Mouse (Mus musculus): ENCODE results near the gene Gm28729.
"Not testable (repeated sequence)": the region's sequence is repeated elsewhere in the genome, so short reads cannot be mapped to it uniquely, and the experiment has no call there.

Gene Gm28729

DNA sequence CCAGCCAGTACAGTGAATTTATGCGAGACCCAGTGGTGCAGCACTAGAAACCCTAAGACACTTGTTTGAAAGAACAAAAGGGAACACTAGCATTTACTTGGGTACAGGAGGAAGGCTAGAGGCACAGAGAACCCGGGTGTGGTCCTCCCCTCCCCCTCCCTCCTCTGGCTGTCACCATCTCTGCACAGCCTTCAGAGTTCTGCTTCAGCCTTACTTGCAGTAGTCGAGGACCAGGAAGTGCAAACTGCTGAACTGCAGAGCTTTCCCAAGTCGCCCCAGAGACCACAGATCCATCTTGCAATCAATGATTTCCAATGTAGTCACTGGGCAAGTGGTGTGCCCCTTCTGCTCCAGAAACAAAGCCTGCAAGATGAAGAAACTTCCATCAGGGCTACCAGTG lies 7.6 kb downstream of the Gm28729 start:
- DNase-seq = no peak

DNA sequence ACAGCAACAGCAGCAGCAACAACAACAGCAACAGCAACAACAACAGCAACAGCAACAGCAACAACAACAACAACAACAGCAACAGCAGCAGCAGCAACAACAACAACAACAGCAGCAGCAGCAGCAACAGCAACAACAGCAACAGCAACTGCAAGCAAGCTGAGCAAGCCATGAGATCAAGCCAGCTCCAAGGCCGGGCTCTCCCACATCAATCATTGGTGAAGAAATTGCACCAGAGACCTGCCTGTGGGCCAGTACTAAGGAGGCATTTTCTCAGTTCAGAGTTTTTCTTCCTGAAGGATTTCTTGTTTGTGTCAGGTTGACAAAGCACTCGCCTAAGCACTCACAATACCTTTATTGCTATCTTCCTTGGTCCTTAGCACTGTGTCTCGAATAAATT lies 8.3 kb downstream of the Gm28729 start:
- no peak for DNase-seq

DNA sequence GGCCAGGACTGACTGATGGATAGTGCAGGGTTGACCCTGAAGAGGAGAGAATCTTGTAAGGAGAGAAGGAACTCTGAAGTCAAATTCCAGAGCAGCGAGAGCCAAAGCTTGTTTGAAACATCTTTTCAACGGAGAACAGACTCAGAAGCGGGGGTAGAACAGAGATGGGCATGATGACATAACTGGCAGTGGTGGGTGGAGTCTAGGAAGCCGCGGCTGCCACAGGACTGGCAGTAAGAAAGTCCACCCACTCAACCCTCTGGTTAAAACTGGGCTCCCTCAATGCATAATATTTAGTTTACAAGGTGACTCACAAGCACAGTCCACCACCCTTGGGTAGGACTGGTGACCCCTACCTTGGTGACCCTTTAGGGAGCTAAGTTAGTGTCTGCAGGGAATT lies 9.3 kb downstream of the Gm28729 start:
- DNase-seq = peak; percentile 26

DNA sequence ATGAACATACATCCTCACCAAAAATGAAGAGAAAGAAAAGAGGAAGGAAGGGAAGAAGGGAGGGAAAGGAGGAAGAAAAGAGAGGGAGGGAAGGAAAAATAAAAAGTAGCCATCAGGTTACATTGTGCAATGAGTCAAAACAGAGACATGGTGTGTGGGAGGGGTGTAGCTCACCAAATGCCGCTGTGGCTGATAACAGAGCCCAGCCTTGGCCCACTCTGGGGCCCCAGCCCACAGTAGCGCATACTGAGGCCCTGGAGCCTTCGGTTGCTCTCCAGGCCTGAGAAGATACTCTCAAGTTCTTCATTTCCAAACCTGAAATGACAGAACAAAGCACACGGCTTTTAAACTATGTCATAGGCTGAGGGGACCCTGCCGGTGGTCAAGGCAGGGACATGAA lies 10.8 kb downstream of the Gm28729 start:
- no peak for DNase-seq

DNA sequence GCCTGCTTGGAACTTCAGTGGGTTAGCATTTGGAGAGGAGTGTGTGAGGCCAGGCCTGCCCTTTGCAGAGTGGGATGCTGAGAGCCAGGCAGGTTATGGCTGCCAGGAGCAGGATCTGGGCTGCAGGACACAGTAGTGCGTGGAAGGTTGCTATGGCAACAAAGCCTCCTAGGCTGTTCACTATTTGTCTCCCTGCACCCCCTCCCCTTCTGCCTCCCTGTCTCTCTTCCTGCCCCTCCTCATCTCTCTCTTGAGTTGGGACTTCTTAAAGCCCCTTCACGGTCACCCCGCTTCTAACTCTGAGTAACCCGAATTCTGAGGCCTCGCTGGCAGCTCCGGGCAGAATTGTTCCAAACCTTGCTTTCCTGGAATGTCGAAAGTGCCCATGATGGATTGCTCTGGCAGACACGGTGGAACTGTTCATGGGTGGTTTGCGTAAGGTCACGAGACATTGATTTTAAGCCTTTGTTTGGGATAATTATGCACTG lies 19.0 kb downstream of the Gm28729 start:
- peak; percentile 56 for DNase-seq

DNA sequence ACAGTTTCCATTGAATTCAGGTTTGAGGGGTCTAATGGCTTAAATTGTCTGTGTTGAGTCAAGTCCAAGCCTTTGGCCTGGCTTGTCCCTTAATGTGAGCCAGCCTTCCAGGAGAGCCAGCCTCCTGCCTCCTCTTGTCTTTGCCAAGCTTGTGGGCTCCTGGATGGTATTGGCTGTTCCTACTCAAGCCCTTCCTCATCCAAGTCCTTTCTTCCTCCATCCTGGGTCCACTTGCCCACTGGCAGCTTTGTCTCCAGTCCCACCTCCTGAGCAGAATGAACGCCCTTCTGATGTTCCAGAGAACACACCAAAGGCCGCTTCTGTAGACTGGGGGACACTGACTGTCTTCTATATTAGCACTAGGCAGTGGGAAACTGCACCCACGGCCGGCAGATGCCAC lies 19.9 kb downstream of the Gm28729 start:
- no peak for DNase-seq

DNA sequence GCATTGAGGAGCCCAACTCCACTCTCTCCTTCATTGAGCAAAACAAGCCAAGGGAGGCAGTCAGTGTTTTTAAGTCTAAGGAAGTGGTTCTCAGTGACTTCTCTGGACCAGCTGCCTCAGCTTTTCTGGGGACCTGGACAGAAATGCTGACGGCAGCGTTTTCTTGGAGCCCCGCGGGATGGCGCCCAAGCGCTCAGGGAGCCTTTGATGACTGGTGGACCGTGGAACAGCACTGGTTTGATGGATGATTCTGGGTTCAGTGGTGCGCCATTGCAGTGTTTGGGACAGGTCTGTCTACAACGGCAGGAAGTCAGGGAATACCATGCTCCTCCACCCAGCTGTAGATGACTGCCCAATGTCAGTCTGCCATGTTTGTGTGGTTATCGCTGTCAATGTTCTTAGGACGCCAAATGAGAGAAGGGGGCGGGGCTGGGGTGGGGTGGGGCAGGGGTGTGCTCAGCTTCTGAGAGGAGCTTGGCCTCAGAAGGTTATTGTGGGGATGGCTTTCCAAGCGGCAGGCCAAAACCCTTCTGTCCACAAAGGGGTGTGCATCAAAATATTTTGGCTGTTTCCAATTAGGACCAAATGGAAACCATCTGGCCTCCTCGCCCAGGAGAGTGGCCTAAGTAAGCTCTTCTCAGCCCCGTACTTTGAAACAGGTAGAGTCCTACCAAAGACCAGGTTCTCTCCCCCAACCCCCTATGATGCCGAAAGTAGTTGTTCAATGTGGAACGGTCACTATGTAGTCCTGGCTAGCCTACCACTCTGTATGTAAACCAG lies 20.8 kb downstream of the Gm28729 start:
- no peak for DNase-seq

DNA sequence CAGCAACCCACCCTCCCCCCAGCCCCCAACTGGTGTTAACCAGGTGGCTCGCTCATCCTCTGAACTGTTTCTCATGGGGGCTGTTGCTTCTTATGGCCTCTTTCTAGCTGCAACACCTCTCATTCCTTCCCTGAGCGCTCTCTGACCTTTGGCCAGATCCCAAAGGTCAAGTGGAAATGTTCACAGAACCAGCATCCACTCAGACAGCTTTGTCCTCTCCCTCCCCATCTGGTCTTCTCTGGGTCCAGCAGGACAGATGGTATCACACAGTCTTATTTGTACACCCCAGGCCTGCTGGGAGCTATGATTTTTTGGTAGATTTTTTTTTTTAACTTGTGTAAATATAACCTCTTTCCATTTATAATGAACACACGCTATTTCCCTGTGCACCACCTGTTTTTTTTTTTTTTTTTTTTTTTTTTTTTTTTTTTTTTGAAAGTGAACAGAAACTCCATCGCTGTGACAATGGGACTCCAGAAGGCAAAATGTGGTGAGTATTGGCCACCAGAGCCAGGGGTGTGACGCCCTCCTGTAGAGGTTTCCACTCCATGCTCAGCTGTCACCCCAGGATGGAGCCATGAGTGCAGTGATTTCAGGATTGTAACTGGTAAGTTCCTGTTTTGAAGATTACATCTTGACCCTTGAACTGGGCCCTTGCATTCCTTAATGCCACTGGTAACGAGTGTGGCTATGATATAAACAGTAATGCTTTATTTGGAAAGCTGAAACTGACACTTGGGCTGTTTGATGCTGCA lies 22.0 kb downstream of the Gm28729 start:
- no peak for DNase-seq

DNA sequence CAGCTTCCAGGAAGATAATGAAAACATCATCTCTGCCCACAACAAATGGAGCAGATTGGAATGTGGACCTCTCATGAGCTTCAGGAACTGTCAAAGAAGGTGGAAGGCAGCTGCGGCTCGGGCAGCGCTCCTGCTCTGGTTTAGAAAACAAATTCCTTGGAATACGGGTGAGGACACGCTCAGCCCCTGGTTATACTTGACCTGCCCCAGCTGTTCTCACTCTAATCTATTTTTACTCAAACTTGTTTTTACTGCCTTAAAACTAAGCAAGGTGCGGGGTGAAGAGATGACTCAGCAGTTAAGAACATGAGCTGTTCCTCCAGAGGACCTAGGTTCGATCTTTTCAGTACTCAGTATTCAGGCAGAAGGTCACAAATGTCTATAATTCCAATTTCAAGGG lies 23.8 kb downstream of the Gm28729 start:
- no peak for DNase-seq

DNA sequence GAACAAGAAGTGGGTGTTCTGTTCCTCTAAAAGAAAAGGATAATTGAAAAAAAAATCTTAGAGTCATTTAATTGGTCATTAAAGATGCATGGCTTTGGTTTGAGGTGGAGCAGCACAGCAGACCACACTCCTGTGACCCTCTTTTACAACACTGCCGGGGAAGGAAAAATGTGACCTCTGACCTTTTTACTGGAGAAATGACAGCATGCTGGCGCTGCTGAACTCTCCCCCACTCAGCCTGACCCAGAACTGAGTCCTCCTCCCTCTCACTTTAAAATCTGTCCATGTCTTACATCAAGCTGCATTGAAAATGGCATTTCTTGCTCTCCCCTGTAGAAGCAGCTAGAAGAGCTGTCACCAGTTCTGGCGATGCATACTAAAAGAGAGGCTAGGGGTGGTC lies 31.9 kb downstream of the Gm28729 start:
- no peak for DNase-seq

DNA sequence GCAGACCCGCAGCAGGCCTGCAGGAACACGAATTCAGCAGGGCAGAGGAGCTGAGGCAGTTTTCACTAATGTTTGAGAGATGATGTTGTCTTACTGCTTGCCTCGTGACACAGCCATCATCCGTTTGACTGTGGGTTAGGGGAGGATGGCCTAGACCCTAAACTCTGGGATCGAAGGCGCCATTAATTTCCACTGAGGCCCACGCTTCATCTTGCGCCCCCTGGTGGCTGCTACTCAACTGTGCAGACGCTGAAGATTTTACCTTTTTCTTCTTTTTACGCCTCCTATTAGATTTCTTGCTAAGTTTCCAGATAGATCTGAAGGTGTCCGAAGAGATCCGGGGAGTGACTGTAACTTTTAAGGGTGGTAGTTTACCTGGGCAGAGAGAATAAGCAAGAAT lies 33.3 kb downstream of the Gm28729 start:
- DNase-seq = no peak

DNA sequence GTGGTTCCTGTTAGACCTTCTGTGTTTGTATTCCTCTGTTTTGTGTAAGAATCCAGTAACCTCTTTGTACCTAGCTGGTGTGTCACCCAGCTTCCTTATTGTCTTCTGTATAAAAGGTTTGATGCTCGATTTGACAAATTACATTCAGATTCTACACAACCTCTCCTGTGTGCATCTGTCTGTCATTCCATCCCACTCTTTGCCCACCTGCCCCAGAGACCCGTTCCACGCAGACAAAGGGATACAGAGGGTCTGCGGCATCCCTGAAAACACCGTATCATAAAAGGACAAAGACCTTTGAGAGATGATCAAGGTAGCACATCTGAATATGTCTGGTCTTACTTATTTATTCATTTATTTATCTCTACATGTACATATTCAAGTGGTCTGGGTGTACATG lies 37.2 kb downstream of the Gm28729 start:
- not testable (repeated sequence) for DNase-seq

DNA sequence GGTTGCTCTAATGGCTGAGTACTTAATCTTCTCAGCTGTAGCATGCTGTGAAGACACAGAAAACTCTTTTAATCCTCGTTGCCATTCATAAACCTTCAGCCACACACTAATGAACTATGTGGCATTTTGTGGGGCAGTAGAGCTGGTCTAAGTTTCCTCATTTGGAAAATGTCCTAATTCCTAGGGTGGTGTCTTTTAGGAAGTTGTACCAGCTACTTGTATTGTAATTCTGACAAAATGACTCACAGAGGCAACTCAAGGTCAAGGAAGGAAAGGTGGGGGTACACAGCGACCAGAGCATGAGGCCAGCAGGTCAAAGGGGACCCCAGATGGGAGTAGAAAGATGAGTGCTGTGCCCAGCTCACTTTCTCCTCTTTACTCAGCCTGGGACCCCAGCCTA lies 41.4 kb downstream of the Gm28729 start:
- DNase-seq = no peak

DNA sequence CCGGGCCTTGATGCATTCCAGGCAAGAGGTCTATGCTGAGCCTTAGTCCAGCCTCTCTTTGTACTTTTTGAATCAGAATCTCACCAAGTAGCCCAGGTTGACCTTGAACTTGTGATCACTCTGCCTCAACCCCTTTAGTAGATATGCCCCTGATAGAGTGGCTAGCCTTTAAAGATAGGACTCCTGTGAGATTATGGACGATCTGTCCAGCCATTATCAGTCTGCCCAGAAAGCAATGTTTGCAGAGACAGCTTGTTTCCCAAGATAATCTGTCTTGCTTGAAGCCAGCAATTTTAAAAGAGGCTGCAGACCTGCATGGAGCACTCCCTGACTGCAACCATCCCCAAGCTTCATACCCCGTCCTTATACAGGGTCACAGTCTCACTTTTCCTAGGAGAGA lies 42.0 kb downstream of the Gm28729 start:
- no peak for DNase-seq

DNA sequence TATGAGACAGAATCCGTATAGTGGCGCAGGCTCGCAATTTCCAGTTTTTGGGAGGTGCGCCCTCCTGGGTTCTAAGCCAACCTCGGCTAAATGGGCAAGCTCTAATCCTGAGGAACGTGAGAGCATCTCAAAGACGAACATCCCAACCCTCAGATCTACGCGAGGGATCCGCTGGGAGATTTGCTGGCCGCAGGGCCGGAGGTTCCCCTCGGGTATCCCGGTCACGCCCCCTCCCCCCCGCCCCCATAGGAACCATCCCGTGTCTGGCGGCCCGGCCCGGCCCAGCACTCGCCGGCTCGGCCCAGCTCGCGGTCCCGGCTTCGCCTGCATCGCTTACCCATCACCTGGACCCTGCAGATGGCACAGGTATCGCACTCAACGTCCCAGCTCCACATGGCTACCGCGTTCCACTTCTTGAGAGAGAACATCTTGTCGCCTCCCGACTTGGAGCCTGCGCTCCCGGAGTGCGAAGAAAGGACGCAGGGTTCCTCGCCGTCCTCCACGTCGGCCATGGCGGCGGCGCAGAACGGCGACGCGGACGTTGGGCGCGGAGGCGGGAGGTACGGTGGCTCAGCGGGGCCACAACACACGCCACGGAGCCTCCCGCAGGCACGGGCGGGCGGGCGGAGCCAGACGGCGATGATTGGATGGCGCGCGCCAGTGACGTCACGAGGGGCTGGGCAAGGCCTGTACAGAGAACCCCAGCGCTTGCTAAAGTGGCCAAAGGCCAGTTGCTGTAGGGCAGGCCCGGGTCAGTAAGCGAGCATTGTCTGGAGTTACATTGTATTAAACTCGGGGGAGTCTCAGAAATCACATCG lies 46.8 kb downstream of the Gm28729 start, which contains the start of gene Rnf7:
Gene Rnf7 (minus strand): TSS at position 605 of the 818 bp plus-strand sequence.
- peak; percentile 99 for DNase-seq

DNA sequence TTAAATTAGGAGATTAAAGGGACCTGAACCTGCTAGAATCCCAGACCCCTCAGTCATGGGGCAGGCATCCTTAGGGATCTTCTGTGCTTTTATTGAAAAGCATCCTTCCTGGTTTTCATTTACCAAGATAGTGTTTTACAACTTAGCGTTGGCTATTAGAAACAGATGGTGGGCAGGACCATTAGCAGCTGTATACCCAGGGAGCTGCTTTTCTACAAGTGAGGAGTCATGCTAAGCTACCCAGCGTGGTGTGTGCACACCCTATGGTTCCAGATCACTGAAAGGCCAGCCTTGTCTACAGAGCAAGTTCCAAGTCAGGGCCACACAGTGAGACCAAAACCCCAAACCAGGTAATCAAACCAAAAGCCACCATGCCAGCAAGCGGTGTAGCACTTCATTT lies 52.7 kb downstream of the Gm28729 start:
- no peak for DNase-seq

DNA sequence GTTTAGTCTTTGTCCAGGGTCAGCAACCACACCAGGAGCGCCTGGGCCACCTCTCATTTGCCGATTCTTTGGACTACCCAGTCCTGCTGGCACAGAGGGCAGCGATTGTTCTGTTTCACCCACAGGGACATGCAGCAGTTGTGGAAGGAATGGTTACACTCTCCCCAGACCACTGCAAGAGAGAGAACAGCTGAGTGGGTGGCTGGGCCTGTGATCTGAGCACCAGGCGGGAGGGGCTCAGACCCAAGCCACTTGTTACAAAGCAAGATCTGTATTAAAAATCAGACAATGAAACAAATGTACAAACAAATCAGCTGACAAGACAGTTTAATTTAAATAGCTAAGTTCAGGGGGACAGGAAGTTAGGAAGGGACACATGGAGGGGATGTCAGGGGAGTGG lies 53.4 kb downstream of the Gm28729 start:
- DNase-seq = peak; percentile 50

DNA sequence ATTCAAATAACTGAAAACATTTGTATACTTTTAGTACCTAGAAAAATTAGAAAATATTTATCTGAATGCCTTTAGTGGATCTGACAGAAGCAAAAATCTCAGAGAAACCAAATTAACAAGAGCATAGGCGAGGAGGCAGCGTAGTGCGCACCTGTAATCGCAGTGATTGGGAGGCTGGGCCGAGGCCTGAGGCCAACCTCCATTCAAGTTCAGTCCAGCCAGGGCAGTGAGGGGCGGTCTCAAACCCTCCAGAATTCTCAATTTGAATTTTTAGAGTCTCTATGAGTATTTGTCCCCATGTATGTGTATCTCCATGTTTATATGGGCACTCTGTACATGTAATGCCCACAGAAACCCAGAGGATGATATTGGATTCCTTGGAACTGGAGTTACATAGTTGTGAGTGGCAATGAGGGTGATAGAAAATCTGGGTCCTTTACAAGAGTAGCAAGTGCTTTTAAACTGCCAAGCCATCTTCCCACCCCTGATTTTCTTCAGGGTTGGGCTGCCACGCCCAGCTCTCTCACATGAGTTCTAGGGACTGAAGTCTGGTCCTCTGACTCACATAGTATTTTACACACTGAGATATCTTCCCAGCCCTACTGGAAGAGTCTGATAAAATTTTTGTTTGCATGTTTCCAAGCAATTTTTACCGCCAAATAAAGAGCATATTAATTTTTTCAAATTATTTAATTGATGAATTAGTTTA lies 54.6 kb downstream of the Gm28729 start:
- DNase-seq = no peak

DNA sequence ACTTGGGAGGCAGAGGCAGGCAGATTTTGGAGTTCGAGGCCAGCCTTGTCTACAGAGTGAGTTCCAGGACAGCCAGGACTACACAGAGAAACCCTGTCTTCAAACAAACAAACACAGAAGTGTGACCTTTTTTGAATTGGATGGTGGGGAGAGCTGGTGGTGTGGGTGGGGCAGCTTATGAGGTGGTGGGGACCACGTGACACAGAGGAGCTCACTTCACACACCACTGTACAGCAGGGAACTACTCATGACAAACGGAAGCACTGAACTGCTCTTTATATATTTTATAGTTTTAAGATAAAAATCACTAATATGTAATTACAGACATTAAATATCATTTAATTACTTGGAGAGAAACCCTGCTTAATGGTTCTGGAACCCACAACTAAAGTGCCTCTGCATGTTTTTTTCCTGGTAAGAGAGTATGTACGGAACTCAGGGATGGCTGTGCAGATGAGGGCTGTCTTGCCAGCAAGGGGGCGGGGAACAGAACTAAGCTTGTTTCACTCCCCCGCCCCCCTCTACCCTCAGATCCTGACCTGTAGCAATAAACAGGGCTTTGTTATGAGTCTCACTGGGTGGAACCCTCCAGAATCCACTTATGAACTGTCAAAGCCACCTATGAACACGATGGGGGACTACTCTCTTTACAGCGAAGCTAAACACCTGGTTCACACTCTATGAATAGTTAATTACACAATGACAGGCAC lies 55.4 kb downstream of the Gm28729 start:
- DNase-seq = peak; percentile 61

DNA sequence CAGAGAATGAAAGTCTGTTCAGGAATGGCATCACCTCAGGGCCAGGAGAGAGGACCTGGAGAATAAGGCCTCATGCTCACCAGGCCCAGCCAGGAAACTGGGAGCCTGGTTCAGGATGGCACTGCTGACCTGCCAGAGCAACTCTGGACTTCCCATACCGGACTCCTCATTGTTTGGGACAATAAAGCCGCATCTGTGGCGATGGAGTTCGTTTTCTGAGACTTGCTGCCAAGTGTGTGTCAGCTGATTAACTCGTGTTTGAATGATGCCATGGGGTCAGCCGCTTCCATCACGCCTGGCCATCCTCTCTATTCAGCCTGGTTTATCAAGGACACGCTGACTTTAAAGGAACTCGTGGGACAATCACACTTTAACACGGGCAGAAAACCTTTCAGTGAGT lies 61.4 kb downstream of the Gm28729 start:
- DNase-seq = peak; percentile 84

DNA sequence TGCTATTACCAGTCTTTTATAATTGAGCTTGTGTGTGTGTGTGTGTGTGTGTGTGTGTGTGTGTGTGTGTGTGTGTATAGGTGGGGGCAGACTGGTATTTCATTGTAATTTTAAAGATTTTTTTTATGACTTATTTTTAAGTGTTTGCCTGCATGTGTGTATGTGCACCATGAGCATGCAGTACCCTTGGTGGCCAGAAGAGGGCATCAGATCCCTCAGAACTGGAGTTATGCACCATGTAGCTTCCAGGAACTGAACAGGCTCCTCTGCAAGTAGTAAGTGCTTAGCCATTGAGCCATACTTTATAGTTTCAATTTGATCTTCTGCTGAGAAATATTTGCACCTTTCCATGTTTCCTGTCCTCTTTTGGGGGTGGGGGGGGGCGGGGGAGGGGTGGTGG lies 63.5 kb downstream of the Gm28729 start:
- DNase-seq = no peak
